Comparison of ENCODE assay signal across 12 mouse cellular contexts in genomic region chr11:79014602-79015325, GRCm38 (mm10). TPM values are rescaled to one million over a fixed set of nuclear protein-coding genes. Genes with fewer than 3 reads are reported as not detected.
DNase-seq lines count a peak whose midpoint lies in the region; ATAC-seq and TF ChIP-seq lines count a peak whose summit lies in the region.
"Had no signal": no experiment of that assay in that cellular context is flagged by ENCODE, and none has a peak within 500 bp of the region (broad histone marks: within the 10 kb centered on the region; RNA-seq: fewer than 3 reads in every experiment).

No protein-coding gene starts in this region.

- H3K4me2 ChIP-seq in heart, embryonic 12.5 days: no peak overlapping the region
- no peak overlapping the region for H3K4me2 ChIP-seq in liver, postnatal 0 days (ENCODE audit: low read depth, low read length)
- H3K4me2 ChIP-seq in liver, embryonic 11.5 days: no peak overlapping the region
- no peak overlapping the region for H3K4me2 ChIP-seq in limb, embryonic 12.5 days
- H3K4me2 ChIP-seq: hindbrain, embryonic 15.5 days; liver, embryonic 12.5 days had no signal

- no peak for ATAC-seq in heart, embryonic 12.5 days (ENCODE audit: insufficient number of reproducible peaks, low FRiP score)
- no peak for ATAC-seq in liver, postnatal 0 days
- no peak for ATAC-seq in liver, embryonic 11.5 days (replicated peaks; ENCODE audit: low FRiP score)
- no peak for ATAC-seq in limb, embryonic 12.5 days (ENCODE audit: insufficient number of reproducible peaks, insufficient read depth, low FRiP score, low TSS enrichment, low read depth)
- no peak for ATAC-seq in megakaryocyte progenitor cell, adult 5-6 weeks (replicated peaks; ENCODE audit: poor library complexity)
- ATAC-seq: liver, embryonic 12.5 days had no signal

- H3K36me3 ChIP-seq in heart, embryonic 12.5 days: peaks cover 37% of the 10 kb centered on the region
- no peaks in the 10 kb centered on the region for H3K36me3 ChIP-seq in liver, postnatal 0 days (replicated peaks; ENCODE audit: insufficient read depth, low read length)
- 0 out of 2 replicates have a peak, but pooled peaks cover 5% of the 10 kb centered on the region for H3K36me3 ChIP-seq in liver, embryonic 11.5 days (ENCODE audit: control insufficient read depth, insufficient read depth, low read length)
- peaks cover 36% of the 10 kb centered on the region for H3K36me3 ChIP-seq in limb, embryonic 12.5 days

- H3K9ac ChIP-seq in heart, embryonic 12.5 days: peak overlapping the region; percentile 6; the same call in 1 of the 2 replicates
- H3K9ac ChIP-seq in liver, postnatal 0 days (replicated peaks): no peak overlapping the region
- no peak overlapping the region for H3K9ac ChIP-seq in liver, embryonic 11.5 days (ENCODE audit: low read depth, low read length)
- H3K9ac ChIP-seq in limb, embryonic 12.5 days (replicated peaks): no peak overlapping the region
- H3K9ac ChIP-seq: hindbrain, embryonic 15.5 days; liver, embryonic 12.5 days had no signal

- WGBS in heart, embryonic 12.5 days: 63% methylated on average over 15 of the region's 15 CpGs
- WGBS in liver, postnatal 0 days (ENCODE audit: insufficient replicate concordance): 77% methylated on average over 15 of the region's 15 CpGs
- WGBS in liver, embryonic 11.5 days: 68% methylated on average over 15 of the region's 15 CpGs
- WGBS in limb, embryonic 12.5 days: 72% methylated on average over 15 of the region's 15 CpGs

- no peak overlapping the region for H3K27ac ChIP-seq in heart, embryonic 12.5 days (ENCODE audit: poor library complexity, severe bottlenecking)
- H3K27ac ChIP-seq in liver, postnatal 0 days (ENCODE audit: low read depth): no peak overlapping the region
- no peak overlapping the region; the same call in 1 of the 2 replicates for H3K27ac ChIP-seq in liver, embryonic 11.5 days (ENCODE audit: low read depth, low read length)
- H3K27ac ChIP-seq in brown adipose tissue, adult 24 weeks (replicated peaks; ENCODE audit: low read depth, low read length): peak overlapping the region; percentile 38; the same call in 1 of the 2 replicates
- H3K27ac ChIP-seq in limb, embryonic 12.5 days: peak overlapping the region; percentile 42; the same call in 1 of the 2 replicates
- H3K27ac ChIP-seq: hindbrain, embryonic 15.5 days; liver, embryonic 12.5 days; macrophage had no signal

- H3K27me3 ChIP-seq in heart, embryonic 12.5 days (replicated peaks): no peaks in the 10 kb centered on the region
- no peaks in the 10 kb centered on the region for H3K27me3 ChIP-seq in liver, postnatal 0 days (ENCODE audit: insufficient read depth, low read length)
- no peaks in the 10 kb centered on the region for H3K27me3 ChIP-seq in liver, embryonic 11.5 days (replicated peaks; ENCODE audit: control insufficient read depth, insufficient read depth, low read length)
- H3K27me3 ChIP-seq in limb, embryonic 12.5 days: no peaks in the 10 kb centered on the region
- H3K27me3 ChIP-seq: hindbrain, embryonic 15.5 days; liver, embryonic 12.5 days had no signal

- TF ChIP-seq EP300 in liver, postnatal 0 days (IDR thresholded peaks at IDR 0.05; ENCODE audit: low read depth): no peak

- H3K4me1 ChIP-seq in heart, embryonic 12.5 days (replicated peaks): peaks cover 16% of the 10 kb centered on the region
- H3K4me1 ChIP-seq in liver, postnatal 0 days (ENCODE audit: insufficient read depth): peaks cover 2% of the 10 kb centered on the region
- peaks cover 23% of the 10 kb centered on the region for H3K4me1 ChIP-seq in liver, embryonic 11.5 days (replicated peaks; ENCODE audit: control insufficient read depth, insufficient read depth, low read length)
- H3K4me1 ChIP-seq in brown adipose tissue, adult 24 weeks (ENCODE audit: control insufficient read depth, insufficient read depth, insufficient read length, low read length): peaks cover 7% of the 10 kb centered on the region
- peaks cover 16% of the 10 kb centered on the region; the same call in 1 of the 2 replicates for H3K4me1 ChIP-seq in limb, embryonic 12.5 days (replicated peaks)
- H3K4me1 ChIP-seq: hindbrain, embryonic 15.5 days had no signal

- intact Hi-C loops in heart, postnatal 10 days (cut with DNase I): no loop called here

- no peak overlapping the region for H3K4me3 ChIP-seq in heart, embryonic 12.5 days
- no peak overlapping the region for H3K4me3 ChIP-seq in liver, postnatal 0 days (ENCODE audit: low read depth, low read length)
- H3K4me3 ChIP-seq in liver, embryonic 11.5 days (ENCODE audit: low read depth, low read length): no peak overlapping the region
- no peak overlapping the region for H3K4me3 ChIP-seq in brown adipose tissue, adult 24 weeks (ENCODE audit: insufficient read depth, low read depth, low read length)
- H3K4me3 ChIP-seq in limb, embryonic 12.5 days (replicated peaks): no peak overlapping the region
- H3K4me3 ChIP-seq: hindbrain, embryonic 15.5 days; liver, embryonic 12.5 days had no signal

- no peak for DNase-seq in heart, postnatal 10 days
- peak; percentile 12 for DNase-seq in liver, postnatal 0 days
- DNase-seq in liver, embryonic 11.5 days (ENCODE audit: low spot score): no peak
- no peak for DNase-seq in urinary bladder, postnatal 14 days (ENCODE audit: low spot score)
- DNase-seq: layer of hippocampus, postnatal 36 days had no signal

- no peak for TF ChIP-seq CTCF in liver, postnatal 0 days (IDR thresholded peaks at IDR 0.05; ENCODE audit: low read depth)

- H3K9me3 ChIP-seq in heart, embryonic 12.5 days (replicated peaks): no peaks in the 10 kb centered on the region
- no peaks in the 10 kb centered on the region for H3K9me3 ChIP-seq in liver, postnatal 0 days (ENCODE audit: low read length)
- no peaks in the 10 kb centered on the region for H3K9me3 ChIP-seq in liver, embryonic 11.5 days (ENCODE audit: control insufficient read depth, low read length)
- H3K9me3 ChIP-seq in limb, embryonic 12.5 days: no peaks in the 10 kb centered on the region
- H3K9me3 ChIP-seq: hindbrain, embryonic 15.5 days; liver, embryonic 12.5 days had no signal

RNA-seq across cellular contexts. Expression of gene Lgals9, which starts 30.0 kb away (rescaled TPM):
- polyA plus RNA-seq in heart, embryonic 12.5 days (2016; fragmentation: Nextera tagmentation; extraction: Ambion mirVana): 53.7 and 53.8 TPM in 2 replicates
- 10 to 100 TPM; 49.5 to 50.5 TPM for total RNA-seq in heart, postnatal 10 days (2021)
- polyA plus RNA-seq in liver, postnatal 0 days (2015; fragmentation: Nextera tagmentation; extraction: Ambion mirVana): 361 and 373 TPM in 2 replicates
- 44.1 and 47.1 TPM in 2 replicates for polyA plus RNA-seq in liver, embryonic 11.5 days (2014; fragmentation: Nextera tagmentation; extraction: Ambion mirVana)
- polyA plus RNA-seq in brown adipose tissue, adult 24 weeks (2012; ENCODE audit: insufficient read depth, insufficient read length, missing spikeins): 39.6 and 55.8 TPM in 2 replicates
- 4.1 and 6.8 TPM in 2 replicates for polyA plus RNA-seq in limb, embryonic 12.5 days (2016; fragmentation: Nextera tagmentation; extraction: Ambion mirVana)
- total RNA-seq in megakaryocyte progenitor cell, adult 5-6 weeks (2015): 374 and 478 TPM in 2 replicates
- 73.6 and 82.8 TPM in 2 replicates for total RNA-seq in megakaryocyte progenitor cell, adult 5-6 weeks (2017)

Comparison
In these comparisons a context has a peak if more than half of its experiments do, and no peak if none do; other contexts are left out.
1. H3K27ac ChIP-seq: peak in brown adipose tissue, adult 24 weeks (single experiment) and limb, embryonic 12.5 days (single experiment); none in heart, embryonic 12.5 days (single experiment), liver, postnatal 0 days (single experiment) and liver, embryonic 11.5 days (single experiment).